Mouse (Mus musculus) liver, embryonic 14.5 days (tissue): ENCODE measurements around the gene Sgip1. TPM values are rescaled to one million over a fixed set of nuclear protein-coding genes. Genes with fewer than 3 reads are reported as not detected.

Experiments
- ATAC-seq: fragments of 200-750 bp; cut with Nextera tagmentation; 2 replicates; pipeline ENCODE4 v1.8.0; 2017; ENCODE audit warnings: moderate number of reproducible peaks, mild to moderate bottlenecking, moderate library complexity; ENCODE audit not compliant: insufficient read depth
- DNase-seq, 3 experiments: peaks; one replicate each; pipeline ENCODE4 v3.0.0-alpha.2; 2012 to 2013; ENCODE audit warnings: low read depth in 3 of 3, low spot score in 3 of 3
- H3K27ac ChIP-seq: fragments of 300-500 bp; sonication (generic); 2 replicates; pipeline ENCODE4 v1.5.1; 2014; ENCODE audit warnings: moderate library complexity, mild to moderate bottlenecking, control low read depth, inconsistent platforms
- H3K27me3 ChIP-seq: fragments of 300-500 bp; sonication (generic); 2 replicates; pipeline ENCODE4 v1.6.1; 2014; ENCODE audit warnings: mild to moderate bottlenecking, low read length, moderate library complexity; ENCODE audit not compliant: control insufficient read depth, insufficient read depth
- H3K36me3 ChIP-seq: fragments of 300-500 bp; sonication (generic); replicated peaks from 2 replicates; pipeline ENCODE4 v1.6.1; 2014; ENCODE audit warnings: low read depth; ENCODE audit not compliant: control insufficient read depth, insufficient read depth
- H3K4me1 ChIP-seq, 2 experiments: fragments of 200-500 bp in 1 of 2; fragments of 300-500 bp in 1 of 2; sonication (generic) in 1 of 2; replicated peaks; 2 replicates each; pipeline ENCODE4 v1.6.1; 2012 to 2014; ENCODE audit warnings: antibody characterized with exemption in 1 of 2, inconsistent platforms in 1 of 2, low read length in 1 of 2; ENCODE audit not compliant: control insufficient read depth in 2 of 2, insufficient read depth in 2 of 2
- H3K4me2 ChIP-seq: fragments of 300-500 bp; sonication (generic); 2 replicates; pipeline ENCODE4 v1.6.1; 2014; ENCODE audit warnings: low read depth, mild to moderate bottlenecking, control low read depth, moderate library complexity
- H3K4me3 ChIP-seq, 2 experiments: fragments of 200-500 bp in 1 of 2; fragments of 300-500 bp in 1 of 2; sonication (generic) in 1 of 2; 2 replicates each; pipeline ENCODE4 v1.5.1; 2012 to 2014; ENCODE audit warnings: low read depth in 2 of 2, low read length in 2 of 2, mild to moderate bottlenecking in 2 of 2, control low read depth in 1 of 2, inconsistent platforms in 1 of 2, moderate library complexity in 1 of 2; ENCODE audit not compliant: insufficient read depth in 1 of 2
- H3K9ac ChIP-seq: fragments of 300-500 bp; sonication (generic); replicated peaks from 2 replicates; pipeline ENCODE4 v1.6.1; 2014; ENCODE audit warnings: mild to moderate bottlenecking, control low read depth, moderate library complexity
- H3K9me3 ChIP-seq: fragments of 300-500 bp; sonication (generic); 2 replicates; pipeline ENCODE4 v1.6.1; 2016; ENCODE audit warnings: low read length, mixed read lengths; ENCODE audit not compliant: control insufficient read depth
- CTCF ChIP-seq: IDR thresholded peaks from 2 replicates; pipeline ENCODE4 v1.5.1; 2016; ENCODE audit warnings: antibody characterized with exemption, low read depth, control low read depth
- EP300 ChIP-seq: IDR thresholded peaks from 2 replicates; pipeline ENCODE4 v1.6.1; 2016; ENCODE audit warnings: antibody characterized with exemption, low read depth
- WGBS: fragments of 180-500 bp; shearing (Covaris S2); extraction: QIAGEN DNeasy Blood & Tissue Kit; methylation state at CpG from one replicate; pipeline ENCODE4 v1.1.7; 2014; ENCODE audit not compliant: insufficient replicate concordance; 5-methylcytosine and 5-hydroxymethylcytosine counted together
- polyA plus RNA-seq, 2 experiments: library from polyadenylated mRNA; depleted of rRNA in 1 of 2; stranded (reverse) in 1 of 2; unstranded in 1 of 2; fragments of >200 nt; fragmentation: Nextera tagmentation in 1 of 2; extraction: Ambion mirVana in 1 of 2; gene quantifications; 2 replicates each; pipeline versions ENCODE4 v1.2.1 to v1.2.3; 2012 to 2014

Gene Sgip1
- polyA plus RNA-seq, 2 experiments, result 0.10 to 0.32 TPM

DNA sequence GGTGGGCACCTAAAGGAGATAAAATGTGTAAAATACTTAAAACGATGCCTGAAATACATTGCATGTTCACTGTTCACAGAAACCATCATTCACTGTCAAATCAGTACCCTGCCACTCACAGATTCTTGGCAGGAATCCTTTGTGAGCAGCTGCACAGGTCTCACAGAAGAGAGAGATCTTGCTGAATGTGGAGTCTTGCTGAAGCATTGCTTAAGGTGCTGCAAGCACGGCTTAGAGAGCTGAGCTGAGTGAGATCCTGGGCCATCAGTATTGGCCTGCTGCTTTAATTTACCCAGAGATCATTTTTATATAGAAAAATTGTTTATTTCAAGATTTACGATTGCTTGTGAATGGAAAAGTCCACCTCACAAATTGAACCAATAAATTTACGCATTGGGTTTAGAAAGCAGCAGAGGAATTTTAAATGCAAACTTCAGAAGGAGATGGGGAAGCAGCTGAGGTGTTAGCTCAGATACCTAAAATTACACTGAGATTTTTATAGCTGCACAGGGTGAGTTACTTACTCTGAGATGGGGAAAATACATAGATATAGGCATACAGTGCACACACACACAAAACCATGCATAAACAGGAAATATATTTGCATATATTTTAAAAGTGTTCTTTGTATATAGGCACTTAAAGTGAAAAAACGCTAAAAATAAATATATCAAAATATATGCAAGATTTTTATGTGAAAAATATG is 23.8 kb upstream of the Sgip1 start:
- no peak overlapping the region for H3K4me3 ChIP-seq
- 51% methylated on average over 5 of the region's 5 CpGs for WGBS
- no peak overlapping the region for H3K27ac ChIP-seq
- no peaks in the 10 kb centered on the region for H3K9me3 ChIP-seq
- no peak for DNase-seq
- no peaks in the 10 kb centered on the region for H3K36me3 ChIP-seq
- TF ChIP-seq CTCF (no peak), EP300 (no peak)
- H3K27me3 ChIP-seq, result no peaks in the 10 kb centered on the region
- no peak overlapping the region for H3K4me2 ChIP-seq
- ATAC-seq, result no peak
- H3K4me1 ChIP-seq, result no peaks in the 10 kb centered on the region
- no peak overlapping the region for H3K9ac ChIP-seq

DNA sequence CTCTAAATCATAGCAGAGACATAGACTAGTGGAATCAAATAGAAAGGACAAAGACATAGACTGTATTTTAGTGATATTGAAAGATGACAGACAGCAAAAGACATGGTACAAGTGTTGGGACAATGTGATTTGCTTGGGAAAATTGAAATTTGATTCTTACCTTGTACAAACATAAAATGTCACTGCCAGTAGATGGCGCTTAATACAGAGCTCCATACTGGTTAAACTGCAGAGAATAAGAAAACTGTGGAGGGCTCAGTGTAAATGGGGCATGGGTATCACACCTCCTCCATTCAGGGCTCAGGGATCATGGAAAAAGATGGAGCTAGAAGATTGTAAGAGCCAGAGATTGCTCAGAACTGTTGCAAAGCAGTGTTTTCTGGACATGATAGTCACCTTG is 21.6 kb upstream of the Sgip1 start:
- H3K4me3 ChIP-seq, result no peak overlapping the region
- no peaks in the 10 kb centered on the region for H3K9me3 ChIP-seq
- TF ChIP-seq EP300, result no peak
- peak; percentile 23; the same call in 1 of the 2 replicates for TF ChIP-seq CTCF
- ATAC-seq (no peak), DNase-seq (no peak)
- H3K4me1 ChIP-seq, result no peaks in the 10 kb centered on the region
- WGBS, result 2% methylated on average over 1 of the region's 1 CpGs
- H3K27ac ChIP-seq, result no peak overlapping the region
- H3K36me3 ChIP-seq, result no peaks in the 10 kb centered on the region
- H3K27me3 ChIP-seq, result no peaks in the 10 kb centered on the region
- H3K9ac ChIP-seq, result no peak overlapping the region
- H3K4me2 ChIP-seq, result no peak overlapping the region

DNA sequence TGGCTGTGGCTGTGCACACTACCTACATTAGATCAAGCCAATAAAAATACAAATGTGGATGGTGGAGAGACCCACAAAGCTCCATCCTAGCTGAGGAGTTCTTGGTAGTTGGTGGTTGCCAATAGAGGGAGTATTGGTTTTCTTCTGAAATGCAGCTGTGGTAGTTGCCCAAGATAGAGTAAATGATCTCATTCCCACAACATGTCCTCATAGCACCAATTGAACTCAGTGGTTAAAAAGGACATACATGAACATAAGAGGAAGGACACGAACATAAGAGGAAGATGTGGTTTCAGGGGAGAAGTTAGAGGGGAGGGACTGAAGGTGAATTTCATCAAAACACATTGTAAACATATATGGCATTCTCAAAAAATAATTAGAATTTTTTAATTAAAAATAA is 21.1 kb upstream of the Sgip1 start:
- no peaks in the 10 kb centered on the region for H3K4me1 ChIP-seq
- no peak for ATAC-seq

DNA sequence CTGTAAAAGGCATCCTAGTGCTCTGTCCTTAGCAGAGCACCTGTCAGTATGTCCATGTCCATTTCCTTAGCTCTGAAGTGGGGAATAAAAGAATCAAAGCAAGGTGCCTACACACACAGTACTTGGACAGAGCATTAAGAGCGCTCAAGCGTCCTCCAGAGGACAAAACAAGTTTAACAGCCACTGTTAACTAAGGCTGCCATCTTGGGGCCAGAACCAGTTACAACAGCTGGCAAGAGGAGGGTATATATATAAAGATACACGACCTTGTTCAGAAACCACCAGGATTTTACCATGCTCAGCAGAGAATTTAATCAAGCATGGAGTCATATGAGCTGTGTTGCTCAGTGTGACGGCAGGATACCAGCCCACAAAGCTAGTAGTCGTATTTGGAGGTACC is 16.7 kb upstream of the Sgip1 start:
- whole genome bisulfite sequencing, result 50% methylated on average over 5 of the region's 5 CpGs
- H3K4me3 ChIP-seq, result no peak overlapping the region
- no peaks in the 10 kb centered on the region for H3K27me3 ChIP-seq
- no peak overlapping the region for H3K4me2 ChIP-seq
- H3K4me1 ChIP-seq, result no peaks in the 10 kb centered on the region
- no peak overlapping the region for H3K27ac ChIP-seq
- ATAC-seq, result no peak
- H3K9me3 ChIP-seq, result no peaks in the 10 kb centered on the region
- no peaks in the 10 kb centered on the region for H3K36me3 ChIP-seq
- DNase-seq, result no peak
- no peak overlapping the region for H3K9ac ChIP-seq
- no peak for TF ChIP-seq CTCF
- no peak for TF ChIP-seq EP300

More for the DNA sequence above, 21.1 kb upstream of the Sgip1 start:
- Histone ChIP-seq H3K4me3 (no peak overlapping the region), H3K27ac (no peak overlapping the region), H3K27me3 (no peaks in the 10 kb centered on the region), H3K9me3 (no peaks in the 10 kb centered on the region), H3K9ac (no peak overlapping the region), H3K36me3 (no peaks in the 10 kb centered on the region), H3K4me2 (no peak overlapping the region)
- 13% methylated on average over 1 of the region's 1 CpGs for WGBS
- peak in 1 of 3 experiments; percentile 14 for DNase-seq
- no peak for TF ChIP-seq CTCF
- TF ChIP-seq EP300, result no peak

DNA sequence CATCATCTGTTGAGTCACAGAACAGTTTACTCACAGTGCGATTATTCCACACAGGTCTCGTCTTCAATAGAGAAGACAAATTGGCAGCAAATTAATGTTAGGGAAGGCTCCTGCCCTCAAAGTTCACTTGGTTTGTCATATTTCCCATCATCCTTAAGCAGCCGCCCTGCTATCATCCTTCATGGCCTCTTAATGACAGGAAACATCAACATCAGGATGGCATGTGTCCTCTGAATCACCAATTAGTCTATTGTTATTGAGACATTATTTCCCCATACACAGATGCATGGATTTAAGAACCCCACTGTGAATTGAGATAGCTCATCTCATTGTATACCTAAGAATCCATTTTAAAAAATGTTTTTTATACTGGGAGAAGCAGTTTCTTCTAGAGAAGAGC is 10.1 kb upstream of the Sgip1 start:
- no peak for ATAC-seq
- H3K4me2 ChIP-seq, result no peak overlapping the region
- DNase-seq, result no peak
- H3K9ac ChIP-seq, result no peak overlapping the region
- WGBS, result 56% methylated on average over 3 of the region's 3 CpGs
- TF ChIP-seq CTCF (no peak), EP300 (no peak)
- H3K36me3 ChIP-seq, result no peaks in the 10 kb centered on the region
- H3K9me3 ChIP-seq, result no peaks in the 10 kb centered on the region
- no peaks in the 10 kb centered on the region for H3K4me1 ChIP-seq
- H3K27ac ChIP-seq, result no peak overlapping the region
- no peaks in the 10 kb centered on the region for H3K27me3 ChIP-seq
- H3K4me3 ChIP-seq, result no peak overlapping the region
